Mouse (Mus musculus): ENCODE results near the gene Clec2d. TPM values are rescaled to one million over a fixed set of nuclear protein-coding genes. Genes with fewer than 3 reads are reported as not detected.
"Not testable (repeated sequence)": the region's sequence is repeated elsewhere in the genome, so short reads cannot be mapped to it uniquely, and the experiment has no call there.

Gene Clec2d
- total RNA-seq (2021): 1 to 10 TPM; 5.2 to 5.8 TPM
- long read RNA-seq: 0 reads

- peak; percentile 45 to 51 for DNase-seq (ENCODE audit: low spot score in 2 of 2)
Measured at GRCm38 (mm10) chr6:129180403-129181169, at the start of gene Clec2d. Gene Clec2d, plus strand, starts transcription at chr6:129180615.

GRCm38 (mm10) chr6:129132604-129133341 lies 47.6 kb upstream of the Clec2d start:
- no peak for DNase-seq (ENCODE audit: low spot score in 2 of 2)

- DNase-seq (ENCODE audit: low spot score in 2 of 2): no peak
Measured at GRCm38 (mm10) chr6:129146812-129147211, 33.6 kb upstream of the Clec2d start.

GRCm38 (mm10) chr6:129160103-129160502 lies 20.3 kb upstream of the Clec2d start:
- no peak for DNase-seq (ENCODE audit: low spot score in 2 of 2)

- no peak for DNase-seq (ENCODE audit: low spot score in 2 of 2)
Measured at GRCm38 (mm10) chr6:129161136-129161535, 19.3 kb upstream of the Clec2d start.

GRCm38 (mm10) chr6:129161951-129162350 lies 18.5 kb upstream of the Clec2d start:
- DNase-seq (ENCODE audit: low spot score in 2 of 2): no peak

- DNase-seq (ENCODE audit: low spot score in 2 of 2): no peak
Measured at GRCm38 (mm10) chr6:129162587-129163159, 17.7 kb upstream of the Clec2d start.

- no peak for DNase-seq (ENCODE audit: low spot score in 2 of 2)
Measured at GRCm38 (mm10) chr6:129163606-129164005, 16.8 kb upstream of the Clec2d start.

GRCm38 (mm10) chr6:129170925-129171324 lies 9.5 kb upstream of the Clec2d start:
- no peak for DNase-seq (ENCODE audit: low spot score in 2 of 2)

- no peak for DNase-seq (ENCODE audit: low spot score in 2 of 2)
Measured at GRCm38 (mm10) chr6:129171675-129172074, 8.7 kb upstream of the Clec2d start.

- DNase-seq (ENCODE audit: low spot score in 2 of 2): no peak
Measured at GRCm38 (mm10) chr6:129174836-129175235, 5.6 kb upstream of the Clec2d start.

- no peak for DNase-seq (ENCODE audit: low spot score in 2 of 2)
Measured at GRCm38 (mm10) chr6:129175612-129176011, 4.8 kb upstream of the Clec2d start.

- no peak for DNase-seq (ENCODE audit: low spot score in 2 of 2)
Measured at GRCm38 (mm10) chr6:129176621-129177020, 3.8 kb upstream of the Clec2d start.

GRCm38 (mm10) chr6:129179281-129179680 lies 1.1 kb upstream of the Clec2d start:
- DNase-seq (ENCODE audit: low spot score in 2 of 2): no peak

- DNase-seq (ENCODE audit: low spot score in 2 of 2): not testable (repeated sequence)
Measured at GRCm38 (mm10) chr6:129179831-129180230, 584 bp upstream of the Clec2d start.

- DNase-seq (ENCODE audit: low spot score in 2 of 2): no peak
Measured at GRCm38 (mm10) chr6:129181249-129181648, 834 bp downstream of the Clec2d start.

GRCm38 (mm10) chr6:129181683-129182082 lies 1.3 kb downstream of the Clec2d start:
- DNase-seq (ENCODE audit: low spot score in 2 of 2): no peak

GRCm38 (mm10) chr6:129182518-129182917 lies 2.1 kb downstream of the Clec2d start:
- no peak for DNase-seq (ENCODE audit: low spot score in 2 of 2)

- DNase-seq (ENCODE audit: low spot score in 2 of 2): not testable (repeated sequence)
Measured at GRCm38 (mm10) chr6:129184001-129184400, 3.6 kb downstream of the Clec2d start.

- DNase-seq (ENCODE audit: low spot score in 2 of 2): no peak
Measured at GRCm38 (mm10) chr6:129184788-129185187, 4.4 kb downstream of the Clec2d start.

- no peak for DNase-seq (ENCODE audit: low spot score in 2 of 2)
Measured at GRCm38 (mm10) chr6:129186022-129186421, 5.6 kb downstream of the Clec2d start.

All from layer of hippocampus, postnatal 10 days (tissue).